Mouse (Mus musculus) induced T-regulatory cell, adult 2 months (primary cell): ENCODE results near the gene Cdc25b.

ENCODE experiments used
- DNase-seq: peaks from one replicate; pipeline ENCODE4 v3.0.0-alpha.2; 2012; ENCODE audit warnings: low read depth

Cdc25b gene

GRCm38 (mm10) chr2:131190344-131191004 is 3.7 kb downstream of the Cdc25b start:
- peak; percentile 40 for DNase-seq

- DNase-seq: peak; percentile 60
These were observed 4.2 kb downstream of the Cdc25b start for GRCm38 (mm10) chr2:131191005-131191390.

- DNase-seq: no peak
These were observed 10.0 kb downstream of the Cdc25b start for GRCm38 (mm10) chr2:131196606-131197316.

DNA sequence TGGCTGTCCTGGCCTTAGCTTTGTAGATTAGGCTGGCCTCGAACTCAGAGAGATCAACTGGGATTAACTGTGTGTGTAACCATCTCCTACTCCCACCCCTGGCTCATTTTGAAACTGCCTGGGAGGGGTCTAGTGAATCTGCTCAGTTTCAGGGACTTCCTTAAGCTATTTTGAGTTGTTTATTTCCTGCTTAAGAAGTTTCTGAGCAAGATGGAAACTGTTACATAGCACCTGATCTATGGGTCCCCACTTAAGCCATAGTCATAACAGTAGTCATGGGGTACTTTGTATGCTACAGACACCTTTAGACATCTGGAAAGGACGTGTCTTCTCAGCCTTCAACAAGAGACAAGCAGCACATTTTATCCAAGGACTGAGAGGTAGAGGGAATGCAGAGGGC is 14.0 kb downstream of the Cdc25b start:
- peak; percentile 40 for DNase-seq

DNA sequence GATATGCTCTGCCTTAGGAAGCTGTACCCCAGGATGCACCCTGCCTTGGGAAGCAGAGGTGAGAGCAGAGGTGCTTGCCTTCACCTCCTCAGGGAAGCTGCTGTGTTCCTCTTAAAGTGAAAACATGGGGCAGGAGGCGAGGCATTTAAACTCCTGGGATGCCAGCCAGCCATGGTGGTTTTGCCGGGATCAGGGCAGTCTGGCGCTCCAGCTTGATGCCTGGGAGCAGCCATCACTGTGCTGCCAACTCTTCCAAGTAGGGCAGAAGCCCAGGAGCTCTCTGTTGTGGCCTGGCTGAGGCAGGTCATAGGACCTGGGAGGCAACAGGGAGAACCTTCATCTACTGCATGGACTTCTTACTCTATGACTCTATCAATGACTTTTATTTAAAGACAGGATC is 14.5 kb downstream of the Cdc25b start:
- no peak for DNase-seq

DNA sequence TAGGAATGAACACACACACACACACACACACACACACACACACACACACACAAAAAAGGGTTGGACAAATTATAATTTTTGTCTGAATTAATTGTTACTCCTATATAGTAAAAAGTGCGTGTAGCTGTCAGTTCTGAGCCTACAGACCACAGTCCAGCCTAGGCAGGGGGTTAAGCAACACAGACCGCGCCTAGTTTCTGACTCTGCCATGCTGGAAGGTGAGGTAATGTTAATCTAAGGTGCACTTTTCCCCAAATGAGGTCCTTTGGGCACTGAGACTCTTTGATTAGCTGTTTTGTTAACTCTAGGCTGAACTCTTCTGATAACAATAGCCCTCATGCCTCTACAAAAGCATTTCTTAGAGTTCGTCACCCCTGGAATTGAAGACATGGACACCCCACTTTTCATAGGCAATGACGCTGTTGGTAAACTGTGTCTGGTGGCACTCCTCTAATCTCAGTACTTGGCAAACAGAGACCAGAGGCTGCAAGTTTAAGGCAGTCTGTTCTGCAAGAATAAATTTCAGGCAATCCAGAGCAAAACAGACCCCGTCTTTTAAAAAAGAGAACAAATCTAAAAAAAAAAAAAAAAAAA is 17.2 kb downstream of the Cdc25b start:
- no peak for DNase-seq

DNA sequence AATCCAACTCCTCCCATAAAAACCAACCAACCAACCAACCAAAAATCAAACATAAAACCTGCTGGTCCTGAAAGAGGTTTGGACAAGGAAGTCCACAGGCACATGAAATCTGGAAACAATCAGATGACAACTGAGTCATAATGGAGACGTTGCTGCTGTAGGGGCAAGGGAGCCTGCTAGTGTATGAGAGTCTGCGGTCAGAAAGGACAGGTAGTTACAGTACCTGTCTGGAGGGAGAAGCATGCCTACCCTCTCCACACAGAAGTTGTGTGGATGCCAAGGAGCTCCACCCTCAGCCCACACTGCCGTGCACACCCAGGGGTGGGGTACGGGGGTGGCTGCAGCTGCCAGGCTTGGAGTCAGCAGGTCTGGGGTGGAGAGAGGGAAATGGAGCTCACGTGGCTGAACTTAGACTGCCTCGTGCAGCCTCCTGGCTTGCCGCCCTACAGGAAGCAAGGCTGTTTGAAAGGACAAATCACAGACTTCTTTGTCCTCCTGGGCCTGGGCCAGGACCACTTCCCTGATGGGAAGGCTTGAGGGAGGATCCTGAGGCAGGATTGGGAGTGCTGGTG is 17.7 kb downstream of the Cdc25b start:
- DNase-seq: peak; percentile 46

GRCm38 (mm10) chr2:131205521-131206182 is 18.9 kb downstream of the Cdc25b start:
- no peak for DNase-seq

DNA sequence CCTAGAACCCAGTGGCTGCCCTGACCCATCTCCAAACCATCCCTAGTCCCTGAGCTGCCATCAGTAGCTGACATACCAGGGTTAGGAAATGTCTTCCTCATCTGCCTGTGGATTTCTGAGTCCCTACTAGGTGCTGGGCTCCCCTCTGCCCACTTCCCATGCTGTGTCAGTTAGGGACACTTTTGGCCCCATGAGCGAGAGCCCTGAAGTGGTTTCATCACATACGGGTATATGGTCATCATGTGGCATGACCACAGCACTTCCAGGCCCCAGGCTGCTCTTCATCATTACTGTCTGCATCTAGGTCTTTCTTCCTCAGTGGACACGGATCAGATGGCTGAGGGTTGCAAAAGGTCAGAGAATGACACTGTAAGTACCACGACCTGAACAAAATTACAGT is 20.0 kb downstream of the Cdc25b start, which contains the start of gene Ap5s1:
TSS of gene Ap5s1 (plus strand) at position 301 of the 400 bp plus-strand sequence.
- no peak for DNase-seq

GRCm38 (mm10) chr2:131208356-131208755 is 21.6 kb downstream of the Cdc25b start:
- DNase-seq: no peak

- DNase-seq: no peak
These were observed 22.5 kb downstream of the Cdc25b start for GRCm38 (mm10) chr2:131209125-131209795.

- peak; percentile 94 for DNase-seq
These were observed 23.4 kb downstream of the Cdc25b start for GRCm38 (mm10) chr2:131209969-131210792.

DNA sequence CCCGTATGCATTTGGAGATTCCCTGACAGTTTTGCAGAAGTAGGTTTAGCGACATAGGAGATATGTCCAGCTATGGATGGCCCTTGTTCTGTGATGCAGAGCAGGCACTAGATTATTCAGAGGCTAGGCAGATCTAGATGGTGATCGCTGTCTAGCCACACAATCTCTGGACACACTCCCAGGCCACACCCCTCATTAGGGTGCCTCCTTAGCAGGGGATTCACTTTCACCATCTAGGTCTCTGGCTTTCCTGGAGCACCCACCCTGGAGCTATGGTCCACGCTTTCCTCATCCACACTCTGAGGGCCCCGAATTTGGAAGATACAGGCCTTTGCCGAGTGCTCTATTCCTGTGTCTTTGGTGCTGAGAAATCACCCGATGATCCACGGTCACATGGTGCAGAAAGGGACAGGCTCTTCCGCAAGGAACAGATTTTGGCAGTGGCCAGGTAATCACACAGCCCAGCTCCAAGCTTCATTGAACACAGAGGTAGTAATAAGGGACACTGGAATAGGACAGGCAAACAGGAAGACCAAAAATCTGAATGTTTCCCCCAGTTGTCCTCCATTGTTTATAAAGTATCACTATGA is 24.4 kb downstream of the Cdc25b start:
- DNase-seq: no peak

GRCm38 (mm10) chr2:131213773-131214172 is 27.0 kb downstream of the Cdc25b start:
- DNase-seq: no peak

- no peak for DNase-seq
These were observed 29.5 kb downstream of the Cdc25b start for GRCm38 (mm10) chr2:131215941-131216858.

DNA sequence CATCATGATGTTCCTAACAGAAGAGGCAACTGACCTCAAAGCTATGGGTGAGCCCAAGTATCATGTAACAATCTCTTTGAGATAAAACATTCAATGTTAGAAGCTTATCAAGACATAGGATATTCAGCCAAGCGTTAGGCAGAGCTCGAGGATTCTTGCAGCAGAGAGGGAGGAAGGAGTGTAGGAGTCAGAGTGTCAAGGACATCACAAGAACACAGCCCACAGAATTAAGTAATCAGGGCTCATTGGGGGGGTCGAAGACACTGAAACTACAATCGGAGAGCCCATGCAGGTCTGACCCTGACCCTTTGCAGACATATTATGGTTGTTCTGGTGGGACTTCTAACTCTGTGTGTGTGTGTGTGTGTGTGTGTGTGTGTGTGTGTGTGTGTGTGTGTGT is 33.3 kb downstream of the Cdc25b start:
- DNase-seq: no peak

DNA sequence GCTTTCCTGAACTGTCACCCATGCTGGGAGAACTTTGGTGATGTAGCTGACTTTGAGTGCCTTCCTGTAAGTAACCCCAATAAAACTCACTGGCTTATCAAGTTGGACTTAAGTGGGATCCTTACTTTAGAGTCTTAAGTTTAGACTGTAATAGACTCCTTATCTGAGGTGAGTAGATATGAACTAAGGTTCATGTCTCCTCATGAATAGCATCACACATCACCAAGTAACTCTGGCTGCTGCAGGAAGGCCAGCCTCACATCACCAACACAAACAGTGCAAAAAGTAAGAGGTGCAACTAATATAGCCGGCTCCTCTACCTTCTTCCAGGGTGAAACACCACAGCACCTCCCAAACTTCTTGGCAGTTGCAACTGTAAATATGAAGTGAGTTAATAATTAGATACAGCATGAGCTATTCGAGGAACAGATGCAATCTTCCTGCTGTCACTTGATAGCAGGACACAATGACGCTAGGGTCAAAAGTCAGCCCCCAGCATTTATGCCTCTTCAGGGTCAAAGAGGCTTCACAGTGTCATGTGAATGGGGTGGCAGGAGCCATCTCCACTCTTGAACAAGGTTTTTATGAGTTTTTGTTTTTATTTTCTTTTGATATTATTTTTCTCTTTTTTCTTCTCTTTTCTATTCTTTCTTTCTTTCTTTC is 35.2 kb downstream of the Cdc25b start:
- DNase-seq: no peak

DNA sequence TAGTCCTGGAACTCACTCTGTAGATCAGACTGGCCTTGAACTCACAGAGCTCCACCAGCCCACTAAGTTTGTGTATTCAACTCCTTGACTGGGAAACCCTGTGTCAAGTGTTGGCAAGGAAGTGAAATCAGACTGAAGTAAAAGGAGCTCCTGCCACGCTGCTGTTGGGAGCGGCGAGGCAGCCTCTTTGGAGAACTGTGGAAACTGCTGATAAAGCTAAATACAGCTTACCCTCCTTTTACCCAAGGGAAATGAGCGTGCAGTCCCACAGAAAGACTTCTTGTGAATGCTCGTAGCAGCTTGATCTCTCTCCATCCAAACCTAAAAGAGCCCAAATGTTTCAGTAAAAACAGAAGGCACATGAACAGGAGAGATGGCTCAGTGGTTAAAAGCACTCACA is 35.8 kb downstream of the Cdc25b start:
- DNase-seq: no peak

DNA sequence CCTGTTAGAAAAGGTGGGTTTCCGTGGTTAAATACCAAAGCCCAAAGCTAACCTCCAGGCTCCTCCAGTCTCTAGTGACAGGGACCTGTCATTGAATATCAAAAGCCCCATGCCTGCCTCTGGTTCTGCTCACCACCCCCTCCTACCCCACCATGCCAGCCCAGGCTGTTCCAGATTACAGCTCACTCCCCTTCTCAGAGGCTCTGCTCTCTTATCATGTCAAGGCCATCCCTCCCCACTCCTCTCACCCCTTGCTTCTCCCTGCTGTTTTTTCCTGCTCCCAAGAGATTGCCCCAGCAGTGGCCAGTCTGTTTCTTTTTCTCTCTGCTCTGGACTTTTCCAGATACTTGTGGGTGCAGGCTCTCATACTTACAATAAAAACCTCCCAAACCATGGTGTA is 36.8 kb downstream of the Cdc25b start:
- DNase-seq: no peak
